Mouse (Mus musculus): ENCODE data around the gene Cyp4f13.

GRCm38 (mm10) chr17:32939831-32940230 lies 7.4 kb downstream of the Cyp4f13 start:
- TF ChIP-seq TAL1 (IDR thresholded peaks at IDR 0.05; ENCODE audit: low read length), result no peak
- no peak for TF ChIP-seq GATA1 (IDR thresholded peaks at IDR 0.05; ENCODE audit: low read length)

Data from erythroblast, embryonic 14.5 days (primary cell).